Mouse (Mus musculus): ENCODE measurements around the gene Vps35l. TPM values are rescaled to one million over a fixed set of nuclear protein-coding genes. Genes with fewer than 3 reads are reported as not detected.

Gene Vps35l
- polyA plus RNA-seq, 1 experiment from 2014 or later: 97.5 TPM

GRCm38 (mm10) chr7:118765604-118766003 is 25.6 kb downstream of the Vps35l start:
- no peak overlapping the region for H3K27ac ChIP-seq
- H3K4me1 ChIP-seq (replicated peaks): peaks cover 6% of the 10 kb centered on the region; the same call in 1 of the 2 replicates
- H3K4me3 ChIP-seq (replicated peaks): no peak overlapping the region
- 77% methylated on average over 8 of the region's 8 CpGs for WGBS
- no peak overlapping the region for H3K4me2 ChIP-seq (replicated peaks)
- H3K36me3 ChIP-seq: peaks cover 68% of the 10 kb centered on the region
- H3K9me3 ChIP-seq: no peaks in the 10 kb centered on the region
- H3K9ac ChIP-seq (replicated peaks): no peak overlapping the region
- H3K27me3 ChIP-seq: no peaks in the 10 kb centered on the region
- ATAC-seq: peak; percentile 34; the same call in 1 of the 2 replicates

GRCm38 (mm10) chr7:118766119-118766833 is 26.2 kb downstream of the Vps35l start:
- Histone ChIP-seq H3K9ac (replicated peaks) (0 out of 2 replicates have a peak overlapping the region, but pooled peaks have one; percentile 2), H3K36me3 (peaks cover 67% of the 10 kb centered on the region), H3K4me3 (replicated peaks) (no peak overlapping the region), H3K9me3 (no peaks in the 10 kb centered on the region), H3K4me2 (replicated peaks) (no peak overlapping the region), H3K27me3 (no peaks in the 10 kb centered on the region), H3K4me1 (replicated peaks) (peaks cover 6% of the 10 kb centered on the region; the same call in 1 of the 2 replicates), H3K27ac (no peak overlapping the region)
- ATAC-seq: peak; percentile 70
- WGBS: 59% methylated on average over 18 of the region's 18 CpGs

- WGBS: 87% methylated on average over 5 of the region's 5 CpGs
- Histone ChIP-seq H3K9ac (replicated peaks) (no peak overlapping the region), H3K9me3 (no peaks in the 10 kb centered on the region), H3K4me3 (replicated peaks) (no peak overlapping the region), H3K27me3 (no peaks in the 10 kb centered on the region), H3K36me3 (peaks cover 62% of the 10 kb centered on the region), H3K4me1 (replicated peaks) (peaks cover 6% of the 10 kb centered on the region; the same call in 1 of the 2 replicates), H3K27ac (no peak overlapping the region), H3K4me2 (replicated peaks) (no peak overlapping the region)
- ATAC-seq: 0 out of 2 replicates have a peak, but pooled peaks have one; percentile 4
These were observed 26.8 kb downstream of the Vps35l start for GRCm38 (mm10) chr7:118766834-118767224.

- Histone ChIP-seq H3K9ac (replicated peaks) (no peak overlapping the region), H3K27ac (no peak overlapping the region), H3K4me1 (replicated peaks) (peaks cover 6% of the 10 kb centered on the region; the same call in 1 of the 2 replicates), H3K4me2 (replicated peaks) (no peak overlapping the region), H3K27me3 (no peaks in the 10 kb centered on the region), H3K36me3 (peaks cover 56% of the 10 kb centered on the region), H3K4me3 (replicated peaks) (no peak overlapping the region), H3K9me3 (no peaks in the 10 kb centered on the region)
- WGBS: 92% methylated on average over 8 of the region's 8 CpGs
- ATAC-seq: no peak
These were observed 29.2 kb downstream of the Vps35l start for GRCm38 (mm10) chr7:118769208-118769607.

- Histone ChIP-seq H3K27ac (no peak overlapping the region), H3K4me2 (replicated peaks) (no peak overlapping the region), H3K4me1 (replicated peaks) (peaks cover 6% of the 10 kb centered on the region; the same call in 1 of the 2 replicates), H3K27me3 (no peaks in the 10 kb centered on the region), H3K4me3 (replicated peaks) (no peak overlapping the region), H3K36me3 (peaks cover 55% of the 10 kb centered on the region), H3K9me3 (no peaks in the 10 kb centered on the region), H3K9ac (replicated peaks) (no peak overlapping the region)
- no peak for ATAC-seq
- 54% methylated on average over 1 of the region's 1 CpGs for WGBS
These were observed 29.6 kb downstream of the Vps35l start for GRCm38 (mm10) chr7:118769655-118770054.

- peaks cover 6% of the 10 kb centered on the region; the same call in 1 of the 2 replicates for H3K4me1 ChIP-seq (replicated peaks)
- no peak overlapping the region for H3K9ac ChIP-seq (replicated peaks)
- no peak overlapping the region for H3K4me3 ChIP-seq (replicated peaks)
- whole genome bisulfite sequencing: 87% methylated on average over 12 of the region's 12 CpGs
- no peaks in the 10 kb centered on the region for H3K27me3 ChIP-seq
- peaks cover 63% of the 10 kb centered on the region for H3K36me3 ChIP-seq
- no peaks in the 10 kb centered on the region for H3K9me3 ChIP-seq
- no peak for ATAC-seq
- no peak overlapping the region for H3K4me2 ChIP-seq (replicated peaks)
- no peak overlapping the region for H3K27ac ChIP-seq
These were observed 33.0 kb downstream of the Vps35l start for GRCm38 (mm10) chr7:118773027-118773426.

- H3K9me3 ChIP-seq: no peaks in the 10 kb centered on the region
- H3K4me1 ChIP-seq (replicated peaks): peaks cover 11% of the 10 kb centered on the region; the same call in 1 of the 2 replicates
- 72% methylated on average over 7 of the region's 7 CpGs for WGBS
- no peak for ATAC-seq
- no peak overlapping the region for H3K4me3 ChIP-seq (replicated peaks)
- 0 out of 2 replicates have a peak overlapping the region, but pooled peaks have one; percentile 7 for H3K9ac ChIP-seq (replicated peaks)
- no peak overlapping the region for H3K27ac ChIP-seq
- H3K27me3 ChIP-seq: no peaks in the 10 kb centered on the region
- H3K4me2 ChIP-seq (replicated peaks): no peak overlapping the region
- H3K36me3 ChIP-seq: peaks cover 75% of the 10 kb centered on the region
These were observed 36.0 kb downstream of the Vps35l start for GRCm38 (mm10) chr7:118775991-118776390.

- H3K4me3 ChIP-seq (replicated peaks): no peak overlapping the region
- WGBS: 82% methylated on average over 9 of the region's 9 CpGs
- ATAC-seq: no peak
- peaks cover 11% of the 10 kb centered on the region; the same call in 1 of the 2 replicates for H3K4me1 ChIP-seq (replicated peaks)
- H3K36me3 ChIP-seq: peaks cover 78% of the 10 kb centered on the region
- H3K4me2 ChIP-seq (replicated peaks): no peak overlapping the region
- no peak overlapping the region for H3K27ac ChIP-seq
- no peaks in the 10 kb centered on the region for H3K27me3 ChIP-seq
- H3K9me3 ChIP-seq: no peaks in the 10 kb centered on the region
- H3K9ac ChIP-seq (replicated peaks): no peak overlapping the region
These were observed 36.5 kb downstream of the Vps35l start for GRCm38 (mm10) chr7:118776491-118776890.

GRCm38 (mm10) chr7:118777598-118778394 is 37.8 kb downstream of the Vps35l start:
- Histone ChIP-seq H3K4me3 (replicated peaks) (no peak overlapping the region), H3K27me3 (no peaks in the 10 kb centered on the region), H3K9ac (replicated peaks) (no peak overlapping the region), H3K4me2 (replicated peaks) (no peak overlapping the region), H3K36me3 (peaks cover 82% of the 10 kb centered on the region), H3K4me1 (replicated peaks) (peaks cover 11% of the 10 kb centered on the region; the same call in 1 of the 2 replicates), H3K9me3 (no peaks in the 10 kb centered on the region), H3K27ac (no peak overlapping the region)
- no peak for ATAC-seq
- WGBS: 89% methylated on average over 10 of the region's 10 CpGs

GRCm38 (mm10) chr7:118778561-118778960 is 38.5 kb downstream of the Vps35l start:
- Histone ChIP-seq H3K9me3 (no peaks in the 10 kb centered on the region), H3K4me3 (replicated peaks) (no peak overlapping the region), H3K4me1 (replicated peaks) (peaks cover 11% of the 10 kb centered on the region; the same call in 1 of the 2 replicates), H3K27ac (peak overlapping the region; percentile 44; the same call in 1 of the 2 replicates), H3K36me3 (peaks cover 82% of the 10 kb centered on the region), H3K27me3 (no peaks in the 10 kb centered on the region), H3K4me2 (replicated peaks) (no peak overlapping the region), H3K9ac (replicated peaks) (no peak overlapping the region)
- 54% methylated on average over 6 of the region's 6 CpGs for WGBS
- ATAC-seq: peak; percentile 35; the same call in 1 of the 2 replicates

GRCm38 (mm10) chr7:118783305-118784001 is 43.4 kb downstream of the Vps35l start:
- no peak for ATAC-seq
- Histone ChIP-seq H3K4me1 (replicated peaks) (0 out of 2 replicates have a peak, but pooled peaks cover 4% of the 10 kb centered on the region), H3K9me3 (no peaks in the 10 kb centered on the region), H3K9ac (replicated peaks) (no peak overlapping the region), H3K4me2 (replicated peaks) (no peak overlapping the region), H3K4me3 (replicated peaks) (no peak overlapping the region), H3K27ac (no peak overlapping the region), H3K36me3 (peaks cover 67% of the 10 kb centered on the region), H3K27me3 (no peaks in the 10 kb centered on the region)
- 85% methylated on average over 11 of the region's 11 CpGs for WGBS

Measured in midbrain, embryonic 13.5 days (tissue).